Mouse (Mus musculus) liver, embryonic 14.5 days (tissue): ENCODE data around the gene Golph3l.

Experiments
- CTCF ChIP-seq: IDR thresholded peaks from 2 replicates; pipeline ENCODE4 v1.5.1; 2016; ENCODE audit warnings: antibody characterized with exemption, low read depth, control low read depth
- EP300 ChIP-seq: IDR thresholded peaks from 2 replicates; pipeline ENCODE4 v1.6.1; 2016; ENCODE audit warnings: antibody characterized with exemption, low read depth

DNA sequence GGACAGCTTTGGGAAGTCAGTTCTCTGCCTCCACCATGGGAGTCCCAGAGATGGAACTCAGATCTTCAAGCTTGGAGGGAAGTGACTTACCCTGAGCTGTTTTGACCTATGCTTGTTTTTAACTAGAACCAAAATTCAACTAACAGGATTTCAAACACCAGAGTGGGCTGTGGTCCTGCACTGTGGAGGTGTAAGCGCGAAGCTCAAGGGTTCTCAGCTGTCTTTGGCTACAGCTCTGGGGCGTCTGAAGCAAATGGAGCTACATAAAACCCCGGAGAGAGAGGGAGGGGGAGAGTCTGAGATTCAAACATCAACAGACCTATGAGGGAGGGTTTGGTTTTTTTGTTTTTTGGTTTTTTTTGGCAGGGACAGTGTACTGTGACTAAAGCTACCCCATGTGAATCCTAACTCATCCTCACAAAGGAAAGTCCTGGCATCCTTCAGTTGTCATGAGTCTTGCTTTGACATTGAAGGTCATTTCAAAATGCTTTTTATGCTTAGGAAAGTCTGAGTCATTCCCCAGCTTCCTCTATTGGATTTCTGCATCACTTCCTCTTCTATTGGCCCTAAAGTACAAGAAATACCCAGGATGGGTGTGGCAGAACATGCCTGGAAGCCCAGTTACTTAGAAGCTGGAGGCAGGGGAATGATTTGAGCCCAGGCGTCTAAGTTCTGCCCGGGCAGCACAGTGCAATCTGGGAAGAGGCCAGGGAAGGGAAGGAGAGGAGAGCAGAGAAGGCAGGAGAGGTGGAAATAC lies 61.7 kb downstream of the Golph3l start:
- no peak for TF ChIP-seq CTCF
- TF ChIP-seq EP300 = no peak
